In the genomic region with DNA sequence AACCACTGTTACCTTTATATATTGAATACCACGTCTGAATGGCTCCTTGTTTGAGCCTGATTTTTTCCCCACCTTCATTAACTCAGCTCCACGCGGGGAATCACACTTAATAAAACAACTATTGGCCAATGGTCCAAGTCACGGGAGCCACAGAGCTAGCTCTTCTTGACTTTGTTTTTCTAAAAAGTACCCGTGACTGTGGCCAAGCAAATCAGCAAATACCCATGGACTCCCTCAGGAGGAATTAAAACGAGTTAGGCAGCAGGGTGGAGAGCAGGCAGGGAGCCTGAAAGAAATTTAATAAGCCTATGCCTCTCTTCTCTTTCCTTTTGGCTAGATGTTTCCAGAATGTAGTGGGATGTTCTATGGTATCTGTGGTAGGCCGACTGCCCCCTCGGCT, we compare ENCODE assay signal across 28 mouse cellular contexts. TPM values are rescaled to one million over a fixed set of nuclear protein-coding genes. Genes with fewer than 3 reads are reported as not detected.
DNase-seq lines count a peak whose midpoint lies in the region; ATAC-seq and TF ChIP-seq lines count a peak whose summit lies in the region.
"Had no signal": no experiment of that assay in that cellular context is flagged by ENCODE, and none has a peak within 500 bp of the region (broad histone marks: within the 10 kb centered on the region; RNA-seq: fewer than 3 reads in every experiment).

No protein-coding gene starts in this region.

- 0 out of 2 replicates have a peak overlapping the region, but pooled peaks have one; percentile 23 for H3K27ac ChIP-seq in limb, embryonic 11.5 days (replicated peaks; ENCODE audit: low read depth, low read length)
- H3K27ac ChIP-seq in limb, embryonic 10.5 days: no peak overlapping the region
- H3K27ac ChIP-seq in limb, embryonic 14.5 days (replicated peaks; ENCODE audit: low read depth, low read length): no peak overlapping the region
- H3K27ac ChIP-seq: embryonic facial prominence, embryonic 13.5 days; embryonic facial prominence, embryonic 15.5 days; forebrain, embryonic 12.5 days had no signal

- DNase-seq in gastrocnemius, adult 18-20 months (ENCODE audit: low spot score): peak; percentile 58
- DNase-seq in gastrocnemius, postnatal 10 days: no peak
- DNase-seq in limb, embryonic 11.5 days (ENCODE audit: low spot score): no peak
- no peak for DNase-seq in limb, embryonic 10.5 days (ENCODE audit: low spot score)
- peak; percentile 52 for DNase-seq in limb, embryonic 14.5 days (ENCODE audit: low spot score)
- DNase-seq in embryo, embryonic 10.5 days (ENCODE audit: low spot score): no peak
- DNase-seq in ovary, postnatal 36 days (ENCODE audit: low spot score): no peak
- DNase-seq: adrenal gland, adult 8-10 months; adrenal gland, postnatal 14 days; adrenal gland, postnatal 36 days; B cell, adult 2 months; cerebellum, adult 11-12 months; cerebellum, adult 2 months; cerebellum, adult 9-10 months; cerebellum, postnatal 10 days; cerebellum, postnatal 25 days; embryo, embryonic 11 days had no signal

- no peaks in the 10 kb centered on the region for H3K27me3 ChIP-seq in limb, embryonic 11.5 days (ENCODE audit: control insufficient read depth, insufficient read depth, low read length)
- no peaks in the 10 kb centered on the region for H3K27me3 ChIP-seq in limb, embryonic 10.5 days (ENCODE audit: low read depth, poor library complexity, severe bottlenecking)
- no peaks in the 10 kb centered on the region for H3K27me3 ChIP-seq in limb, embryonic 14.5 days (ENCODE audit: control insufficient read depth, insufficient read depth, low read length)
- H3K27me3 ChIP-seq: CH12.LX; embryonic facial prominence, embryonic 13.5 days; embryonic facial prominence, embryonic 15.5 days; forebrain, embryonic 12.5 days; Patski had no signal

- no peak overlapping the region for H3K9ac ChIP-seq in limb, embryonic 11.5 days (ENCODE audit: low read length)
- H3K9ac ChIP-seq in limb, embryonic 14.5 days (ENCODE audit: low read depth, low read length, severe bottlenecking): no peak overlapping the region
- H3K9ac ChIP-seq: embryonic facial prominence, embryonic 13.5 days; embryonic facial prominence, embryonic 15.5 days; forebrain, embryonic 12.5 days had no signal

- TF ChIP-seq POLR2A in limb, embryonic 14.5 days (IDR thresholded peaks at IDR 0.05; ENCODE audit: borderline replicate concordance, extremely low read depth, insufficient read depth, insufficient read length): no peak

- ATAC-seq in limb, embryonic 11.5 days (ENCODE audit: insufficient number of reproducible peaks, low FRiP score, low TSS enrichment, low read depth): no peak
- ATAC-seq in limb, embryonic 14.5 days (ENCODE audit: low FRiP score, low read depth): peak; percentile 69
- ATAC-seq: activated CD4-positive, CD25-positive, alpha-beta regulatory T cell, adult 4 months; CD4-positive, CD25-positive, alpha-beta regulatory T cell, adult 4 months; forebrain, embryonic 14.5 days; Patski had no signal

- no peaks in the 10 kb centered on the region for H3K4me1 ChIP-seq in limb, embryonic 11.5 days (ENCODE audit: control insufficient read depth, insufficient read depth, low read length)
- H3K4me1 ChIP-seq in limb, embryonic 10.5 days: no peaks in the 10 kb centered on the region
- peaks cover 8% of the 10 kb centered on the region for H3K4me1 ChIP-seq in limb, embryonic 14.5 days (ENCODE audit: control insufficient read depth, insufficient read depth, low read length)

- WGBS in limb, embryonic 11.5 days: 65% methylated on average over 8 of the region's 8 CpGs
- 87% methylated on average over 8 of the region's 8 CpGs for WGBS in limb, embryonic 10.5 days
- 47% methylated on average over 8 of the region's 8 CpGs for WGBS in limb, embryonic 14.5 days

- H3K9me3 ChIP-seq in limb, embryonic 11.5 days (ENCODE audit: control insufficient read depth, low read length): no peaks in the 10 kb centered on the region
- H3K9me3 ChIP-seq in limb, embryonic 10.5 days (replicated peaks): no peaks in the 10 kb centered on the region; the same call in 1 of the 2 replicates
- H3K9me3 ChIP-seq in limb, embryonic 14.5 days (ENCODE audit: control insufficient read depth, low read length): no peaks in the 10 kb centered on the region
- H3K9me3 ChIP-seq: embryonic facial prominence, embryonic 13.5 days; embryonic facial prominence, embryonic 15.5 days; forebrain, embryonic 10.5 days; forebrain, embryonic 12.5 days; G1E had no signal

- no peak overlapping the region for H3K4me2 ChIP-seq in limb, embryonic 11.5 days (ENCODE audit: low read depth, severe bottlenecking)
- H3K4me2 ChIP-seq in limb, embryonic 14.5 days (replicated peaks; ENCODE audit: low read depth, low read length, severe bottlenecking): no peak overlapping the region
- H3K4me2 ChIP-seq: embryonic facial prominence, embryonic 13.5 days; embryonic facial prominence, embryonic 15.5 days; forebrain, embryonic 12.5 days had no signal

- no peaks in the 10 kb centered on the region for H3K36me3 ChIP-seq in limb, embryonic 11.5 days (ENCODE audit: control insufficient read depth, insufficient read depth, low read length)
- no peaks in the 10 kb centered on the region for H3K36me3 ChIP-seq in limb, embryonic 10.5 days
- H3K36me3 ChIP-seq in limb, embryonic 14.5 days (ENCODE audit: control insufficient read depth, insufficient read depth, low read length): no peaks in the 10 kb centered on the region
- H3K36me3 ChIP-seq: embryonic facial prominence, embryonic 13.5 days; embryonic facial prominence, embryonic 15.5 days; forebrain, embryonic 10.5 days; forebrain, embryonic 12.5 days; G1E had no signal

- H3K4me3 ChIP-seq in limb, embryonic 11.5 days (ENCODE audit: low read depth, low read length): no peak overlapping the region
- H3K4me3 ChIP-seq in limb, embryonic 10.5 days: no peak overlapping the region
- no peak overlapping the region for H3K4me3 ChIP-seq in limb, embryonic 14.5 days (replicated peaks; ENCODE audit: low read length)
- H3K4me3 ChIP-seq: embryonic facial prominence, embryonic 13.5 days; embryonic facial prominence, embryonic 15.5 days; erythroblast, embryonic 14.5 days; forebrain, embryonic 10.5 days; forebrain, embryonic 12.5 days had no signal

RNA-seq across cellular contexts. Expression of a gene that starts 51.9 kb away (rescaled TPM):
- total RNA-seq in gastrocnemius, adult 18-20 months (2021): 10 to 100 TPM; 17.1 to 18.0 TPM
- total RNA-seq in gastrocnemius, postnatal 10 days (2021): 10 to 100 TPM; 32.2 to 45.3 TPM
- 54.7 and 57.7 TPM in 2 replicates for polyA plus RNA-seq in limb, embryonic 11.5 days (2014; fragmentation: Nextera tagmentation; extraction: Ambion mirVana)
- polyA plus RNA-seq in limb, embryonic 10.5 days (2016; fragmentation: Nextera tagmentation; extraction: Ambion mirVana): 36.1 and 45.1 TPM in 2 replicates
- polyA plus RNA-seq in limb, embryonic 14.5 days (2012; rRNA removed): 57.3 and 60.8 TPM in 2 replicates
- 49.7 and 52.6 TPM in 2 replicates for polyA plus RNA-seq in limb, embryonic 14.5 days (2014; fragmentation: Nextera tagmentation; extraction: Ambion mirVana)

Comparison
In these comparisons a context has a peak if more than half of its experiments do, and no peak if none do; other contexts are left out.
1. DNase-seq: peak in gastrocnemius, adult 18-20 months (single experiment) and limb, embryonic 14.5 days (single experiment); none in gastrocnemius, postnatal 10 days (single experiment), limb, embryonic 11.5 days (single experiment), limb, embryonic 10.5 days (single experiment), embryo, embryonic 10.5 days (single experiment) and ovary, postnatal 36 days (single experiment).